Mouse (Mus musculus) limb, embryonic 11.5 days (tissue): Measurements from ENCODE around the gene Tns1. TPM values are rescaled to one million over a fixed set of nuclear protein-coding genes. Genes with fewer than 3 reads are reported as not detected.

Experiments used
- ATAC-seq: fragments of 200-750 bp; cut with Nextera tagmentation; 2 replicates; pipeline ENCODE4 v1.8.0; 2017; ENCODE audit warnings: low read depth; ENCODE audit not compliant: insufficient number of reproducible peaks, low FRiP score, low TSS enrichment
- DNase-seq: peaks from one replicate; pipeline ENCODE4 v3.0.0-alpha.2; 2015; ENCODE audit warnings: low spot score
- H3K27ac ChIP-seq: fragments of 300-500 bp; sonication (generic); replicated peaks from 2 replicates; pipeline ENCODE4 v1.5.1; 2014; ENCODE audit warnings: low read depth, mild to moderate bottlenecking, low read length
- H3K27me3 ChIP-seq: fragments of 300-500 bp; sonication (generic); 2 replicates; pipeline ENCODE4 v1.6.1; 2014; ENCODE audit warnings: mild to moderate bottlenecking, low read length, mixed read lengths; ENCODE audit not compliant: control insufficient read depth, insufficient read depth
- H3K36me3 ChIP-seq: fragments of 300-500 bp; sonication (generic); 2 replicates; pipeline ENCODE4 v1.6.1; 2014; ENCODE audit warnings: mild to moderate bottlenecking, low read length, moderate library complexity, mixed read lengths; ENCODE audit not compliant: control insufficient read depth, insufficient read depth
- H3K4me1 ChIP-seq: fragments of 300-500 bp; sonication (generic); 2 replicates; pipeline ENCODE4 v1.6.1; 2014; ENCODE audit warnings: low read length, mixed read lengths; ENCODE audit not compliant: control insufficient read depth, insufficient read depth
- H3K4me2 ChIP-seq: fragments of 300-500 bp; sonication (generic); 2 replicates; pipeline ENCODE4 v1.6.1; 2014; ENCODE audit warnings: low read depth, mild to moderate bottlenecking, moderate library complexity; ENCODE audit not compliant: severe bottlenecking
- H3K4me3 ChIP-seq: fragments of 300-500 bp; sonication (generic); 2 replicates; pipeline ENCODE4 v1.5.1; 2014; ENCODE audit warnings: low read depth, low read length
- H3K9ac ChIP-seq: fragments of 300-500 bp; sonication (generic); 2 replicates; pipeline ENCODE4 v1.6.1; 2014; ENCODE audit warnings: mild to moderate bottlenecking, low read length
- H3K9me3 ChIP-seq: fragments of 300-500 bp; sonication (generic); 2 replicates; pipeline ENCODE4 v1.6.1; 2016; ENCODE audit warnings: low read length; ENCODE audit not compliant: control insufficient read depth
- WGBS: fragments of 180-500 bp; shearing (Covaris S2); extraction: QIAGEN DNeasy Blood & Tissue Kit; methylation state at CpG from one replicate; pipeline ENCODE4 v1.1.7; 2014; 5-methylcytosine and 5-hydroxymethylcytosine counted together
- polyA plus RNA-seq: library from polyadenylated mRNA; unstranded; fragments of >200 nt; fragmentation: Nextera tagmentation; extraction: Ambion mirVana; gene quantifications from 2 replicates; pipeline ENCODE4 v1.2.1, GENCODE M21; 2014

Gene Tns1
- polyA plus RNA-seq, 1 experiment from 2014 or later: 36.9 TPM

DNA sequence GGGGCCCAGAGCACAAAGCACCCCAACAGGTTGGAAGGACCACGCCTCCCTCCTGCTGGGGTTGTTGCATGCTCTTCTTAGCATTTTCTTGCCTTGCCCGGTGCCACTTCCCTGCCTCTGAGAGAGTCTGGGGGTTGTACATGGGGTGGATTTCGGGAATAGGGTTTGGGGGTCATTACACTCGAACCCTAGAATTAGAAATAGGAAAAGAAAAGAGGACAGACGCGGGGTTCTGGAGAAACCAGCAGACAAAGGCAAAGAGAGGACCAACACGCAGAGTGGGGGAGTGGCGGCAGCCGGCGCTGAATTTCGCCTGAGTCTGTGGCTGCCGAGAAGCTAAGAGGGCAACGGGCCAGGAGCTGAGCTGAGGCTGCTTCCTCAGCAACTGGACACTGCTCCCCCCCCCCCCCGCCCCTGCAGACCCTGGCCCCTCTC, 25.2 kb downstream of the Tns1 start:
- H3K4me1 ChIP-seq: peaks cover 59% of the 10 kb centered on the region
- H3K36me3 ChIP-seq: no peaks in the 10 kb centered on the region
- H3K27me3 ChIP-seq: no peaks in the 10 kb centered on the region
- H3K4me3 ChIP-seq: peak overlapping the region; percentile 60
- 0 out of 2 replicates have a peak overlapping the region, but pooled peaks have one; percentile 8 for H3K27ac ChIP-seq
- WGBS: 1% methylated on average over 13 of the region's 14 CpGs
- ATAC-seq (no peak), DNase-seq (peak; percentile 63)
- H3K4me2 ChIP-seq: peak overlapping the region; percentile 98
- peak overlapping the region; percentile 89 for H3K9ac ChIP-seq
- no peaks in the 10 kb centered on the region for H3K9me3 ChIP-seq

- peaks cover 52% of the 10 kb centered on the region for H3K4me1 ChIP-seq
- DNase-seq (peak; percentile 83), ATAC-seq (peak; percentile 17; the same call in 1 of the 2 replicates)
- peak overlapping the region; percentile 98 for H3K4me2 ChIP-seq
- H3K9ac ChIP-seq: peak overlapping the region; percentile 89
- no peaks in the 10 kb centered on the region for H3K27me3 ChIP-seq
- no peaks in the 10 kb centered on the region for H3K36me3 ChIP-seq
- peak overlapping the region; percentile 60 for H3K4me3 ChIP-seq
- H3K9me3 ChIP-seq: no peaks in the 10 kb centered on the region
- H3K27ac ChIP-seq: no peak overlapping the region
- under 1% methylated on average over 44 of the region's 58 CpGs for WGBS
Observed at GRCm38 (mm10) chr1:74098004-74099000, 25.9 kb downstream of the Tns1 start.

DNA sequence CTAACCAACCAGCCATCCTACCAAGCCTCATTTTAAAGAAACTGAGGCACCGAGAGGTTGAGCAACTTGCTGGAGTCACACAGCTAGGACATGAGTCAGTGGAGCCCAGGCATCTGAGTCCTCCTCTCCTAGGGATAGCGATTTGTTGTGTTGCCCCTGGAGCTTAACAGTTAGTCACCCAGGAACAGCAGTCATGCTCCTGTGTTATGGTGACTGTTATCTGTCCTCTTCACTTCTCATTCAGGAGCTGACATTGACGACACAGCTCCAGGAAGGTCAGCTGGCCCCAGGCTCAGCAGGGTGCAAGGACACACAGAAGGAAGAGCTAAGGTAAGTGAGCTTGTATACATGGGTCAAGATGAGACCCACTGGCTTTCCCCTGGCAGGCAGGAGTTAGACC, 28.5 kb downstream of the Tns1 start:
- WGBS: 52% methylated on average over 3 of the region's 3 CpGs
- Histone ChIP-seq H3K4me2 (no peak overlapping the region), H3K4me1 (peaks cover 60% of the 10 kb centered on the region), H3K36me3 (no peaks in the 10 kb centered on the region), H3K4me3 (no peak overlapping the region), H3K9ac (no peak overlapping the region), H3K27ac (no peak overlapping the region), H3K9me3 (no peaks in the 10 kb centered on the region), H3K27me3 (no peaks in the 10 kb centered on the region)
- ATAC-seq (no peak), DNase-seq (no peak)

GRCm38 (mm10) chr1:74095296-74095695, 29.0 kb downstream of the Tns1 start:
- Histone ChIP-seq H3K4me2 (no peak overlapping the region), H3K36me3 (no peaks in the 10 kb centered on the region), H3K4me1 (peaks cover 63% of the 10 kb centered on the region), H3K9ac (no peak overlapping the region), H3K27me3 (no peaks in the 10 kb centered on the region), H3K4me3 (no peak overlapping the region), H3K27ac (no peak overlapping the region), H3K9me3 (no peaks in the 10 kb centered on the region)
- WGBS: 53% methylated on average over 6 of the region's 6 CpGs
- no peak for DNase-seq
- no peak for ATAC-seq

DNA sequence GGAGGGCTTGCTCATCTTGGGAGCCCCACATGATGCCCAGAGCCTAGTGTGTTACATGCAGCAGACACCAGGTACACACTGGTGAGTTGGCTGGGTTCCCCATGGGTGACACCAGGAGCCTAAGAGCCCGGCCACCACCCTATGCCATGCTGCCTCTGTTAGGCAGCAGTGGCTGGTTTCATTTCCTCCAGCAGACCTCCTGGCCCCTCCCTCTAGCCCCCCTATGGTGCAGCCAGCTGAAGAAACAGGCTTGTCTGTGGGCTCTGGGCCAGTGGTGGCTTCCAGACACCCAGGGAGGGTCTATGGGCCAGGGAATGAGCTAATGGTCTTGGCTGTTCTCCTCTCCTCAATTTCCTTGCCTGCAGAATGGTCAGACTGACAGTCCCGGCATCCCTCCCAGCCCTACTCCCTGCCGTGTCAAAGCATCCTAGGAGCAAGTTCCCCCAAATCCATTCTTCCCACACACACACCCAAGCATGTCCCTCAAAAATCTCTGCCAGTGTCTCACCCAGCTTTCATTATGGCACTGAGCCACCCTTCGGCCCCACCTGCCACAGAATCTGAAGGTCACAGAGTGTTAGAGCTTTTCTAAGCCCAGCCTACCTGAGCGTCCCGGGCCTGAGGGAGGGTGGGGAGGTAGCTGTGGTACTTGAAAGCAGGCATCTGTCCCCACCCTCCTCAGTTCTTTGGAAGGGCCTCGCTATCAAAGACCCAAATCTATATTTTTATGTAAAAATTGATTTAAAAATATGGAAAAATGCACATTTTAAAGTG, 29.6 kb downstream of the Tns1 start:
- peak overlapping the region; percentile 10; the same call in 1 of the 2 replicates for H3K4me2 ChIP-seq
- H3K27ac ChIP-seq: no peak overlapping the region
- H3K4me3 ChIP-seq: no peak overlapping the region
- peaks cover 63% of the 10 kb centered on the region for H3K4me1 ChIP-seq
- no peaks in the 10 kb centered on the region for H3K9me3 ChIP-seq
- DNase-seq: peak; percentile 58
- H3K36me3 ChIP-seq: no peaks in the 10 kb centered on the region
- WGBS: 41% methylated on average over 7 of the region's 7 CpGs
- no peak for ATAC-seq
- H3K27me3 ChIP-seq: no peaks in the 10 kb centered on the region
- no peak overlapping the region; the same call in 1 of the 2 replicates for H3K9ac ChIP-seq

DNA sequence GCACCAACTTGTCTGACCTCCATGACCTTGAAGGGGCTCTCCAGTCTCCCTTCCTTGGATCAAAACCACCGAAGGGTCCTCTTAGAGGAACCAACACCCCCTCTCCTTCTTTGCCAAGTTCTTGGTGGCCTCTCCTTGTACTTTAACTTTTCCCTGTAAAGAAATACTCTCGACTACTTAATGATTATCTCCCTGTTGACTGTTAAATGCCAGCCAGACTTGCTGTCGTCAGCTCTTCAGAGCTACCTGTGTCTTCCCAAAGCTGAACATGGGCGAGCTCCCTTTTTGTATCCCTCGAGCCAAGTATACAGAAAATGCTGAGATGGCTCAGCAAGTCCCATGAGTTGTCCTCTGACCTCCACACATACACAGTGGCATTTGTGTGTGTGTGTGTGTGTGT, 30.8 kb downstream of the Tns1 start:
- 86% methylated on average over 5 of the region's 5 CpGs for WGBS
- Histone ChIP-seq H3K36me3 (no peaks in the 10 kb centered on the region), H3K4me3 (no peak overlapping the region), H3K27me3 (no peaks in the 10 kb centered on the region), H3K9me3 (no peaks in the 10 kb centered on the region), H3K4me2 (no peak overlapping the region), H3K9ac (no peak overlapping the region), H3K4me1 (peaks cover 65% of the 10 kb centered on the region), H3K27ac (no peak overlapping the region; the same call in 1 of the 2 replicates)
- DNase-seq: no peak
- no peak for ATAC-seq

DNA sequence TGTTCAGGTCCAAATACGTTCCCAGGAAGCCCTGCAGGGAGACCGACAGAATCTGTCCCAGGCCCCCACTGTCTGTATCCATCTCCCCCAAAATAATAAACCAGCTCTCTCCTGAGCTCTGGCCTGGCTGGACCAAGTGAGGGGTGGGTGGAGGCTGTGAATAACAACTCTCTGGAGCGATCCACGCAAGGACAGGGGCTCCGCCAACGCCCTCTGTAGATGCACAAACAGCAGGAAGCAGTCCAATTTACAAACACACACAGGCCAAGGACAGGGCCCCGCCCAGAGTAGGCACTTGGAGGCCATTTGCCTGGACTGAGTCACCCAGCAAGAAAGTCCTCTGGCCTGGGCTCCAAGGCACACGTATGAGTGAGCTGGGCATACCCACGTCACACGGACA, 32.0 kb downstream of the Tns1 start:
- H3K27me3 ChIP-seq: no peaks in the 10 kb centered on the region
- no peaks in the 10 kb centered on the region for H3K9me3 ChIP-seq
- H3K4me3 ChIP-seq: no peak overlapping the region
- peak; percentile 22 for ATAC-seq
- H3K9ac ChIP-seq: no peak overlapping the region
- 23% methylated on average over 10 of the region's 10 CpGs for WGBS
- no peak overlapping the region for H3K4me2 ChIP-seq
- H3K4me1 ChIP-seq: peaks cover 58% of the 10 kb centered on the region
- H3K27ac ChIP-seq: peak overlapping the region; percentile 100
- no peaks in the 10 kb centered on the region for H3K36me3 ChIP-seq
- DNase-seq: peak; percentile 63

DNA sequence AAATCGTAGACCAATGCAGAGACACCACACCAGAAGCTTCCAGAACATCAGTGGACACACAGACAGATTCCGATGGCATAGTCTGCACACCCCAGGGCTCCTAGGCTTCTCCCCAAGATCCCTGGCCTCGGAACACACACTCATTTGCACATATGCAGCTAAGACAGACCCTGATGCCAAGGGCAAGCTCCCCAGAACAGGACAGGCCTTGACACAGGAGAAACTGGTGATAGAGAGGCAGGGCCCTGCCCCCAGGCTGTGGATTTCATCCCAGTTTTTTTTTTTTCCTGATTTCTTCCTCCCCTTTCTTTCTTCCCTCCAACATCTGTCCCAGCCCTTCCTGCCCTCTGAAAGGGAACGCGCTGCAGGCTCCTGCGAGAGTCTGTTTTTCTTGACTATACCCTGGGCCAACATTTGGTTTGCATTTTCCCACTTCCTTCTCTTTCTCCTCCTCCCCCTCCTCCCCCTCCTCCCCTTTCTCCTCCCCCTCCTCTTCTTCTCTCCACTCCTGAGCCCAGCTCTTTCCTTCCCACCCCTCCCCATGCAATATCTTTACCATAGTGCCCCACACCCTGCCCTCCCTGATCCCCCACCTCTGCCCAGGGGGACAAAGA, 32.5 kb downstream of the Tns1 start:
- Histone ChIP-seq H3K4me3 (peak overlapping the region; percentile 42; the same call in 1 of the 2 replicates), H3K27me3 (no peaks in the 10 kb centered on the region), H3K9me3 (no peaks in the 10 kb centered on the region), H3K27ac (peak overlapping the region; percentile 100), H3K9ac (peak overlapping the region; percentile 63), H3K36me3 (no peaks in the 10 kb centered on the region), H3K4me2 (peak overlapping the region; percentile 70), H3K4me1 (peaks cover 57% of the 10 kb centered on the region)
- peak; percentile 81 for DNase-seq
- peak; percentile 60 for ATAC-seq
- 9% methylated on average over 6 of the region's 6 CpGs for WGBS
